Mouse (Mus musculus) hindbrain, embryonic 11.5 days (tissue): ENCODE measurements around the gene Atf4. TPM values are rescaled to one million over a fixed set of nuclear protein-coding genes. Genes with fewer than 3 reads are reported as not detected.

ENCODE experiments used
- polyA plus RNA-seq: library from polyadenylated mRNA; unstranded; fragments of >200 nt; fragmentation: Nextera tagmentation; extraction: Ambion mirVana; gene quantifications from 2 replicates; pipeline ENCODE4 v1.2.1, GENCODE M21; 2014

The Atf4 gene
- polyA plus RNA-seq, 1 experiment from 2014 or later: 145 TPM

Other genes starting within 250 kb of the Atf4 start
- gene Pdgfb, start 240.2 kb upstream of the Atf4 start, polyA plus RNA-seq: 1.9 and 2.2 TPM in 2 replicates
- 7.3 and 8.9 TPM in 2 replicates for gene Syngr1, start 163.8 kb upstream of the Atf4 start, polyA plus RNA-seq
- 1,014 and 1,045 TPM in 2 replicates for gene Rpl3, start 163.3 kb upstream of the Atf4 start, polyA plus RNA-seq
- gene Tab1, start 122.1 kb upstream of the Atf4 start, polyA plus RNA-seq: 21.6 and 24.7 TPM in 2 replicates
- 9.6 and 9.8 TPM in 2 replicates for gene Mgat3, start 81.5 kb upstream of the Atf4 start, polyA plus RNA-seq
- 38.5 and 39.1 TPM in 2 replicates for gene Mief1, start 21.2 kb upstream of the Atf4 start, polyA plus RNA-seq
- gene AC140267.1, start 19.3 kb upstream of the Atf4 start, polyA plus RNA-seq: not detected in 2 replicates
- gene Rps19bp1, start 9.1 kb downstream of the Atf4 start, polyA plus RNA-seq: 68.0 and 71.4 TPM in 2 replicates
- 0.14 and 0.74 TPM in 2 replicates for gene Cacna1i, start 32.1 kb downstream of the Atf4 start, polyA plus RNA-seq